Mouse (Mus musculus) ES-Bruce4 (cell line): ENCODE results near the gene Sept11. TPM values are rescaled to one million over a fixed set of nuclear protein-coding genes. Genes with fewer than 3 reads are reported as not detected.

Source experiments
- H3K27ac ChIP-seq: 2 replicates; pipeline ENCODE4 v1.5.1; 2012; ENCODE audit warnings: low read length, inconsistent platforms; ENCODE audit not compliant: insufficient read depth
- H3K27me3 ChIP-seq: 2 replicates; pipeline ENCODE4 v1.6.1; 2012; ENCODE audit warnings: mild to moderate bottlenecking, low read length, inconsistent platforms; ENCODE audit not compliant: control insufficient read depth, poor library complexity, insufficient read depth, severe bottlenecking
- H3K36me3 ChIP-seq: 2 replicates; pipeline ENCODE4 v1.6.1; 2012; ENCODE audit warnings: inconsistent platforms, mild to moderate bottlenecking, low read length, moderate library complexity; ENCODE audit not compliant: control insufficient read depth, poor library complexity, insufficient read depth, severe bottlenecking
- H3K4me1 ChIP-seq: one replicate; pipeline ENCODE4 v1.8.1; 2011; ENCODE audit warnings: low read length; ENCODE audit not compliant: control insufficient read depth, insufficient read depth
- H3K4me3 ChIP-seq: 2 replicates; pipeline ENCODE4 v1.5.1; 2011; ENCODE audit warnings: low read depth, mild to moderate bottlenecking, low read length
- H3K9ac ChIP-seq: 2 replicates; pipeline ENCODE4 v1.6.1; 2012; ENCODE audit warnings: low read depth, mild to moderate bottlenecking, inconsistent platforms; ENCODE audit not compliant: poor library complexity, severe bottlenecking
- H3K9me3 ChIP-seq: replicated peaks from 2 replicates; pipeline ENCODE4 v1.6.1; 2012; ENCODE audit warnings: mild to moderate bottlenecking, low read length, inconsistent platforms; ENCODE audit not compliant: control insufficient read depth, poor library complexity, insufficient read depth, severe bottlenecking
- CTCF ChIP-seq: IDR thresholded peaks from one replicate; pipeline ENCODE4 v1.8.1; 2011; ENCODE audit warnings: low read depth, low read length
- EP300 ChIP-seq: IDR thresholded peaks from 2 replicates; pipeline ENCODE4 v1.6.1; 2011; ENCODE audit warnings: low read depth, low read length; ENCODE audit not compliant: insufficient read depth
- POLR2A ChIP-seq: IDR thresholded peaks from one replicate; pipeline ENCODE4 v1.8.1; 2011; ENCODE audit warnings: low read length; ENCODE audit not compliant: insufficient read depth
- polyA plus RNA-seq: library from polyadenylated mRNA; stranded (reverse); fragments of >200 nt; gene quantifications from 2 replicates; pipeline ENCODE4 v1.2.4, GENCODE M21; 2011; ENCODE audit warnings: low read depth; ENCODE audit not compliant: missing spikeins, insufficient read depth, insufficient read length

The Sept11 gene
- polyA plus RNA-seq, 1 experiment: 194 TPM

GRCm38 (mm10) chr5:93101371-93101791 lies 8.1 kb downstream of the Sept11 start:
- no peak overlapping the region for H3K9ac ChIP-seq
- no peaks in the 10 kb centered on the region for H3K27me3 ChIP-seq
- no peak overlapping the region for H3K27ac ChIP-seq
- peaks cover 2% of the 10 kb centered on the region; the same call in 1 of the 2 replicates for H3K36me3 ChIP-seq
- no peak overlapping the region for H3K4me3 ChIP-seq
- H3K9me3 ChIP-seq: no peaks in the 10 kb centered on the region
- H3K4me1 ChIP-seq: peaks cover 5% of the 10 kb centered on the region
- TF ChIP-seq POLR2A (no peak), CTCF (no peak), EP300 (0 out of 2 replicates have a peak, but pooled peaks have one; percentile 25)

- no peak overlapping the region for H3K9ac ChIP-seq
- H3K27me3 ChIP-seq: no peaks in the 10 kb centered on the region
- peaks cover 5% of the 10 kb centered on the region for H3K4me1 ChIP-seq
- H3K4me3 ChIP-seq: no peak overlapping the region
- TF ChIP-seq EP300: no peak
- no peak for TF ChIP-seq CTCF
- no peak for TF ChIP-seq POLR2A
- no peak overlapping the region for H3K27ac ChIP-seq
- H3K9me3 ChIP-seq: no peaks in the 10 kb centered on the region
- H3K36me3 ChIP-seq: peaks cover 2% of the 10 kb centered on the region; the same call in 1 of the 2 replicates
These were observed 10.4 kb downstream of the Sept11 start for GRCm38 (mm10) chr5:93103603-93104002.

GRCm38 (mm10) chr5:93104987-93105823 lies 12.0 kb downstream of the Sept11 start:
- Histone ChIP-seq H3K27me3 (no peaks in the 10 kb centered on the region), H3K27ac (no peak overlapping the region), H3K4me1 (peaks cover 3% of the 10 kb centered on the region), H3K4me3 (no peak overlapping the region), H3K9ac (no peak overlapping the region), H3K36me3 (peaks cover 2% of the 10 kb centered on the region; the same call in 1 of the 2 replicates), H3K9me3 (no peaks in the 10 kb centered on the region)
- TF ChIP-seq EP300 (no peak), CTCF (no peak), POLR2A (no peak)

GRCm38 (mm10) chr5:93106048-93106447 lies 12.8 kb downstream of the Sept11 start:
- no peak overlapping the region for H3K27ac ChIP-seq
- no peak overlapping the region for H3K9ac ChIP-seq
- peaks cover 7% of the 10 kb centered on the region; the same call in 1 of the 2 replicates for H3K36me3 ChIP-seq
- no peaks in the 10 kb centered on the region for H3K4me1 ChIP-seq
- H3K4me3 ChIP-seq: no peak overlapping the region
- TF ChIP-seq EP300: no peak
- no peaks in the 10 kb centered on the region for H3K27me3 ChIP-seq
- H3K9me3 ChIP-seq: no peaks in the 10 kb centered on the region

- peaks cover 4% of the 10 kb centered on the region; the same call in 1 of the 2 replicates for H3K36me3 ChIP-seq
- TF ChIP-seq CTCF (no peak), EP300 (no peak), POLR2A (no peak)
These were observed 15.5 kb downstream of the Sept11 start for GRCm38 (mm10) chr5:93108703-93109102.

GRCm38 (mm10) chr5:93109555-93109954 lies 16.3 kb downstream of the Sept11 start:
- no peaks in the 10 kb centered on the region for H3K9me3 ChIP-seq
- H3K4me1 ChIP-seq: peaks cover 2% of the 10 kb centered on the region
- H3K9ac ChIP-seq: no peak overlapping the region
- H3K36me3 ChIP-seq: peaks cover 4% of the 10 kb centered on the region; the same call in 1 of the 2 replicates
- H3K27me3 ChIP-seq: no peaks in the 10 kb centered on the region
- no peak overlapping the region for H3K4me3 ChIP-seq
- no peak for TF ChIP-seq CTCF
- H3K27ac ChIP-seq: no peak overlapping the region

More at GRCm38 (mm10) chr5:93108703-93109102, 15.5 kb downstream of the Sept11 start:
- Histone ChIP-seq H3K9ac (no peak overlapping the region), H3K4me3 (no peak overlapping the region), H3K9me3 (no peaks in the 10 kb centered on the region), H3K4me1 (peaks cover 2% of the 10 kb centered on the region), H3K27me3 (no peaks in the 10 kb centered on the region), H3K27ac (no peak overlapping the region)
